Mouse (Mus musculus): Measurements from ENCODE around the gene Glra4.
A peak's percentile ranks its signal among the peaks of the same experiment; 100 is the strongest.

Glra4 gene

GRCm38 (mm10) chrX:136780041-136780440, at the start of gene Glra4:
Gene Glra4 (minus strand): TSS chrX:136780141.
- DNase-seq (ENCODE audit: low read depth, low spot score): no peak

DNA sequence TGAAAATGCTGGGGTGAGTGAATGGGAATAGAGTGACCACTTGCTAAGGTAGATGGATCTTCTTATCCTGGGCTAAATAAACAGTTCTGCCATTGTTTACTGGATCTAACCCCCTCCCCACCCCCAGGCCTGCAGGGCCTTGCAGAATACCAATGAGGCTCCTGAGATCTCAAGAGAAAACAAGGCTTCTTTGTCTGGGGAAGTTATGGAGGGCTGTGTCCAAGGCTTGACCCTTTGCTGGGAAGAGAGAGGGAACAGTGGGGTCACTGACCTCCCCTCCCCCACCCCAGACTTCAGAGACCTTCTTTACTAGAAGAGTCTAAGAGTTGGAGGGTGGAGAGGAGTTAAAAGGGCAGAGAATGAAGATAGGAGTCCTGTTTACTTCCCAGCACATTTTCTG, 48.7 kb upstream of the Glra4 start:
- no peak for DNase-seq (ENCODE audit: low read depth, low spot score)

DNA sequence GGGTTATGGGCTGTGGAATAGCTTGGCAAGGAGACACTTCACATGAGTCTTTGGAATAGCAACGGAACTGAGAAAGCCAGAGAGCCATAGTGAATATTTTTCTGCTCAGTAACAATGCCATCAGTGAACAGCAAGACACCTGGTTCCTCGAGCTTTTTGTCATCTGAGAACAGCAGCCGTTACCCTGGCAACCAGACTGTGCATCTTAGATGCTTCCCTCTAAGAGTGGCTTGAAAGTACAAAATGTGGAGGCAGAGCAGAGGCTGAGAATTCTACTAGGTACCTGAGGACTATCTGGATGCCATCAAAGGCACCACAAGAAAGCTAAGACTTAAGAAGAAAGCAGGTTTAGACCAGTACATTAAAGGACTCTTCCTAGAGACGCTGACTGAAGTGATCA, 45.1 kb upstream of the Glra4 start:
- no peak for DNase-seq (ENCODE audit: low read depth, low spot score)

GRCm38 (mm10) chrX:136822371-136822770, 42.4 kb upstream of the Glra4 start, which contains the start of gene Plp1:
Gene Plp1 (plus strand): TSS chrX:136822671.
- no peak for DNase-seq (ENCODE audit: low read depth, low spot score)

- DNase-seq (ENCODE audit: low read depth, low spot score): peak; percentile 36
Measured at GRCm38 (mm10) chrX:136820250-136820649, 40.3 kb upstream of the Glra4 start.

DNA sequence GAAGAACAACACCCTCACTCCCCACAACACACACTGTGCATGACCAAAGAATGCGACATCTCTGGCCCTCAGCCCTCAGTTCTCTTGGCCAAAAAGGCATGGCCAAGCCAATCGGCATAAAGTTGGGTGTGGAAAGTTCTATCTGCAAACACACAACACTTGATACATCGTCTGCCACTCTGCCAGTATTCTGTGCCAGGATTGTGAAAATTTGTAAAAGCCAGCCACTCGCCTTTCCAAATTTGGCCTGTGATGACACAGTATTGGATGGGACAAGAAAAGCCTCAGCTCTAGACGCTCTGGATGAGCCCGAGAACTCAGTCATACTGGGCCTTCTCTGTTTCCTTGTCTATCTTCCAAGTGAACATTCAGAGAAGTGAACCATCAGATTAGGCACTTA, 39.8 kb upstream of the Glra4 start:
- DNase-seq (ENCODE audit: low read depth, low spot score): no peak

GRCm38 (mm10) chrX:136797223-136797622, 17.3 kb upstream of the Glra4 start:
- no peak for DNase-seq (ENCODE audit: low read depth, low spot score)

- DNase-seq (ENCODE audit: low read depth, low spot score): no peak
Measured at GRCm38 (mm10) chrX:136789446-136789845, 9.5 kb upstream of the Glra4 start.

- no peak for DNase-seq (ENCODE audit: low read depth, low spot score)
Measured at GRCm38 (mm10) chrX:136779262-136779661, 679 bp downstream of the Glra4 start.

DNA sequence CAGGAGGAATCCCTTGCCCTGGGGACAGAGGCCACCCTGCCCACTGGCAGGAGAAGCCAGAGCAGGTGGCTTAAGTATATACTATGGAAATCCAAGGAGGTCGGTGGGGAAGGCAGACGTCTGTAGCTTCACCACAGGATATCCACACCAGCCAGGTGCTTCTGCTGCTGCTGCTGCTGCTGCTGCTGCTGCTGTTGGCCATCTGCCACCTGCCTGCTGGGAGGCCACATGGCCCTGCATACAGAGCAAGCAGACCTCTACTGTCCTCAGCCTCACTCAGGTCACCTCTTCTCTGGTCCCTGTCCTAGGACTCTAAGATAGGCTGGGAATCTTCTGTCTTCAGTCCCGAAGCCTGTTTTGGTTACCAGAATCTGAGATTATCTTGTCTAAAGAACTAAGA, 1.9 kb downstream of the Glra4 start:
- no peak for DNase-seq (ENCODE audit: low read depth, low spot score)

DNA sequence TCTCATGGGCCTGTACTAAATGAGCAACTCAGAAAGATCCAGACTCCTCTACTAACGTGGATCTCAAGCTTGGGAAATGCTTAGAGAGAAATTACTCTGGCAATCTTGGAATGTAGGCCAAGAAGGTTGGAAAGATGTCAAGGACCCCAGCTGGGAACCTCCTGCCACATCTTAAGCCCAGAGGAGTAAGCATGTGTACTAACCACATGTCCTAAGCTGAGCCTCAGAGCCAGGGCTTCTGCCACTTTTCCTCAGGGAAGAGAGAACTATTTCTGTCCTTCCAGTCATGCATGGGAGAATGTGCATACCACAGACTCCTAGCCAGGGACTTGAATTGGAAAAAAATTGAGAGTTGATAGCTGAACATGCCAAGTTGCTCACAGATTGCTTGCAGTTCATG, 6.9 kb downstream of the Glra4 start:
- DNase-seq (ENCODE audit: low read depth, low spot score): no peak

DNA sequence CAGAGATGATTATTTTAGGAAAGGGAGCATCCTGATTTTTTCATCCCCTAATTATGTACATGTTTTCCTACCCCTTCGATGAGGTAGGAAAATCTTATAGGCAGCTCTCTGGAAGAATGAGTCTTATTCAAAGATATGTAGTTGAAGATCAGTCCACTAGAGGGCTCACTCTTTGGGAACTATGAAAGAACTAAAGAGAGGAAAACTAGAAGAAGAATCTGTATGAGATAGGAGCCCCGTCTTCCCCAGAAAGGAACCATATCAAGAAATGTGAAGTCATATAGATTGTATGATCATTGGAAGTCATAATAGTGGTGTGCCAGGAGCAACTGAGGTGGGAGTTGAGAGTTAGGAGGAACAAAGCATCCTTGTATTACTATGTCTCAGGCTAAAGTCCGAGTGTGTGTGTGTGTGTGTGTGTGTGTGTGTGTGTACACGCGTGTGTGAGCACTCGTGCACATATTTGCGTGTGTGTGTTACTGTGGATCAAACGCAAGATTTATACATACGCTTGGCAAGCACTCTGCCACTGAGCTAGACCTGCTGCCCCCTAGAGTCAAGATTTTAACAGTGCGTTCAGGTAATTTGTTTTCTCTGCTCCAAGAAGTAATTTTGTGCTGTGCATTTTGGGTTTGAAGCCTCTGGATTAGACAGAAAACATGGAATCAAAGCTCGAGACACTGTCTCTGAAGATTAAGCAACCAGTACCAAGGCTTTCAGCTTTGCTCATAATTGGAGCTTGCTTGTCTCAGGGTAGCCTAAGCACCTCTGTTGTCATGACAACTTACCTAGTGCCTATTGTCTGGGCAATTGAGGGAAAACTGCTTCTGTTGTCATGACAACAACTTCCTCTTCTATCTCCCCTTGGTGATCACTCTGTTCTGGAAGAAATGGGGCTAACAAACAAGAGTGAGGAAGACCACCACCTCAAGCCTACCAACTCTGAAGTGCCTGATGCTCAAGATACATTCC, 18.6 kb downstream of the Glra4 start:
- no peak for DNase-seq (ENCODE audit: low read depth, low spot score)

- no peak for DNase-seq (ENCODE audit: low read depth, low spot score)
Measured at GRCm38 (mm10) chrX:136755464-136755863, 24.5 kb downstream of the Glra4 start.

GRCm38 (mm10) chrX:136749329-136749728, 30.6 kb downstream of the Glra4 start:
- no peak for DNase-seq (ENCODE audit: low read depth, low spot score)

GRCm38 (mm10) chrX:136744663-136745062, 35.3 kb downstream of the Glra4 start:
- no peak for DNase-seq (ENCODE audit: low read depth, low spot score)

DNA sequence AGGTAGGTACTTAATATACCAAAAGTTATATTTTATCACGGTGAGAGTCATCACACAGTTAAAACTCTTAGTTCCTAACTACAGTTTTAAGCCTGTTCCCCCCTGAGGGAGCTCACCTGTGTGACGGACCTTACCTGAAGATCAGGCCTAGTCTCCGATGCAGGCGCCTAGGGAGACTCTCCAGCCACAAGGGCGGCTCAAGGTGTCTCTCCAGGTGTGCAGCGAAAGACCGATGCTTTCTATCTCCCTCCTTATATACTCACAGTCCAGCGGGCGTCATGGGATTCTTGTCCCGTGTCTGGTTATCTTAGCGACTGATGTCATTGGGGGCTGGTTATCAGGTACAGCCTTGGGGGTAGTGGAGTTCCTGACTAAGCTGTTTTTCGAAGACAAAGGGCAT, 36.5 kb downstream of the Glra4 start, which contains the start of gene Morf4l2:
Gene Morf4l2 (minus strand): TSS at position 232 of the 400 bp plus-strand sequence.
- no peak for DNase-seq (ENCODE audit: low read depth, low spot score)

DNA sequence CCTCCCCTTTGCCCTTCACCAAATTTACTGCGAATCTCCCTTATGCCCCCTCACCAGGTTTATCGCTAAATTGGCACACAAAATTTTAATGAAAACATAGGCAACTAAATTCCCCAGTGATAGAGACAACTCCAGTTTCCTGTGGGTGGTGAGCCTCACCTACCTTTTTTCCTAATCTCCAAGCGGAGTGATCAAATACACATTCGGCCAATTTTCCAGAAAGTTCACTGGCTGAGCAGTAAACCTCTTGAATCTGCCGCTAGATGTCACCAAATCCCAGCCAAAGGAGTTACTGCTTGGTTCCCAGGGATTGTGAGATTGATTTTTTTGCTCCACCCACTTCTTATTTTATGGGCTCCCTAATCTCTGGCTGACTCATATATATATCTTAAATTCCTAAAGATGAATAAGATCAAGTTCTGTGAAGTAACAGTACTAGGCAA, 37.3 kb downstream of the Glra4 start:
- DNase-seq (ENCODE audit: low read depth, low spot score): peak; percentile 50

GRCm38 (mm10) chrX:136742241-136742640, 37.7 kb downstream of the Glra4 start:
- no peak for DNase-seq (ENCODE audit: low read depth, low spot score)

DNA sequence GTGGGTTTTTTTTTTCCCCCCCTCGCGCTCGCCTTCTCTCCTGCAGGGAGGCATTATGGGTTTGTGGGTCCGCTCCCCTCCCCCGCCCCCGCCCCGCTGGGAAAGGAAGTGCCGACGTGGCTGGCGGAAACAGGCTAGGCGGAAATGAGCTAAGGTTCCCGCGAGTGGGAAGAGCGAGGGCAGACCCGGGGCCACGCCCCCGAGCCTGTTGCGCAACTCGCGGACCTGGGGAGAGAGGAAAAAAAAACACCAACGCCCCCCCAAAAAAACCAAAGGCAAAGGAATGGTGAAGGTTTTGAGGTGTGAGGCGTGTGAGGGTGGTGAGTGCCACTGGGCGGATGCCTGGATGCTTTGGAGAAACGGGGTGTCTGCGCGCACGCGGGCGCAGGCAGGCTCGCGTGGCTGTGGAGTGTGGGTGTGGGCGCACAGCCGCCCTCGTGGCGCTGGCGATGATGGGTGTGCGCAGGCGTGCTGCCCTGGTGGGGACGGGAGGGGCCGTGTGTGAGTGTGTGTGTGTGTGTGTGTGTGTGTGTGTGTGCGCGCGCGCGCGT, 38.2 kb downstream of the Glra4 start:
- DNase-seq (ENCODE audit: low read depth, low spot score): no peak

GRCm38 (mm10) chrX:136740791-136741650, 38.9 kb downstream of the Glra4 start:
- peak; percentile 89 for DNase-seq (ENCODE audit: low read depth, low spot score)

- no peak for DNase-seq (ENCODE audit: low read depth, low spot score)
Measured at GRCm38 (mm10) chrX:136740087-136740790, 39.7 kb downstream of the Glra4 start.

Data from retina, adult 2 months (tissue).